Comparison of ENCODE assay signal across 11 mouse cellular contexts in the genomic region with DNA sequence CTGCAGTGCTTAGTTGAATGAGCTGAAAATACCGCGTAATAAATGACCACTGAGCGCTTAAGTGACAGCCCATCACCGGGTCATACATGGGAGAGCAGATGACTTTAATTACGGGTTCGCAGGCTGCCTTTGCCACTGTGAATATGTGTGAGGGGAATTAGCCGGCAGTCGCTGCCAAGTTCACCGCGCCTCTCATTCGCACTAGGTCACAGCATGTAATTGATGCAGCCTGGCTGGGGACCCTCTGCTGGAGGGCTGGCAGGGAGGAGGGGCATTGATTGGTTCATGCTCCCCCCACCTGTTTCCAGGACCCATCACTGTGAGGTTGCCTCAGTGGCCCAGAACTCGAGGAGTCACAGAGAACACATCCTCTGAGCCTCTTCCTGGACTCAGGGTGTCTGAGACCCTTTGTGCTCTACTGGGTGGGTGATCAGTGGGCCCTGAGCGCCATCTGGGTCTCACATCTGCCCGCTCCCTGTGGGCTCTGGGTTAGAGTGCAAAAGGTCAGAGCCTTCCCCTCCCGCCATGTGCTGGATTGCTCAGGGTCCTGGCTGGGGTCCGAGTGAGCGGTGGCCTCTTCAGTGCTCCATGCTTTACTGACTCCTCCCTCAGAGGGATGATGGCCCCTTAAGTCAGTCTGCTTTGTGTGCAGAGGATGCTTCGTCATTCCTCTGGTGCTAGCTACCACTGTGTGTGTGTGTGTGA. TPM values are rescaled to one million over a fixed set of nuclear protein-coding genes. Genes with fewer than 3 reads are reported as not detected.
DNase-seq lines count a peak whose midpoint lies in the region; ATAC-seq and TF ChIP-seq lines count a peak whose summit lies in the region.
"Had no signal": no experiment of that assay in that cellular context is flagged by ENCODE, and none has a peak within 500 bp of the region (broad histone marks: within the 10 kb centered on the region; RNA-seq: fewer than 3 reads in every experiment).

No protein-coding gene starts in this region.

- H3K36me3 ChIP-seq in kidney, postnatal 0 days (ENCODE audit: insufficient read depth, low read length) = no peaks in the 10 kb centered on the region
- peaks cover 41% of the 10 kb centered on the region for H3K36me3 ChIP-seq in midbrain, embryonic 10.5 days
- H3K36me3 ChIP-seq in stomach, postnatal 0 days (ENCODE audit: control insufficient read depth, insufficient read depth, low read length) = no peaks in the 10 kb centered on the region
- H3K36me3 ChIP-seq: stomach, embryonic 15.5 days had no signal

- TF ChIP-seq EP300 in stomach, postnatal 0 days (optimal IDR thresholded peaks at IDR 0.05) = no peak

- H3K27me3 ChIP-seq in kidney, postnatal 0 days (ENCODE audit: insufficient read depth, low read length) = no peaks in the 10 kb centered on the region
- H3K27me3 ChIP-seq in midbrain, embryonic 10.5 days (ENCODE audit: low read depth, poor library complexity, severe bottlenecking) = no peaks in the 10 kb centered on the region
- no peaks in the 10 kb centered on the region for H3K27me3 ChIP-seq in stomach, postnatal 0 days (ENCODE audit: control insufficient read depth, insufficient read depth, low read length)
- H3K27me3 ChIP-seq: limb, embryonic 15.5 days; stomach, embryonic 15.5 days had no signal

- H3K9me3 ChIP-seq in kidney, postnatal 0 days (replicated peaks; ENCODE audit: low read length) = no peaks in the 10 kb centered on the region
- no peaks in the 10 kb centered on the region for H3K9me3 ChIP-seq in midbrain, embryonic 10.5 days (replicated peaks)
- H3K9me3 ChIP-seq in stomach, postnatal 0 days (ENCODE audit: control insufficient read depth, low read length) = no peaks in the 10 kb centered on the region
- H3K9me3 ChIP-seq: limb, embryonic 15.5 days; stomach, embryonic 15.5 days had no signal

- DNase-seq in kidney, postnatal 0 days (ENCODE audit: low spot score) = no peak
- DNase-seq in kidney, postnatal 14 days = no peak
- peak; percentile 54 for DNase-seq in forelimb bud, embryonic 11.5 days (ENCODE audit: low read depth, low spot score)
- no peak for DNase-seq in midbrain, embryonic 10.5 days (ENCODE audit: low spot score)
- DNase-seq in retina, postnatal 1 day = peak; percentile 93
- DNase-seq in lung, postnatal 25 days (ENCODE audit: low spot score) = no peak
- no peak for DNase-seq in testis, postnatal 14 days (ENCODE audit: low spot score)
- DNase-seq in stomach, postnatal 0 days (ENCODE audit: low spot score) = no peak
- DNase-seq: right cerebral cortex, adult 18-20 months had no signal

- H3K4me2 ChIP-seq in kidney, postnatal 0 days (ENCODE audit: low read length) = no peak overlapping the region
- H3K4me2 ChIP-seq in stomach, postnatal 0 days (replicated peaks; ENCODE audit: low read depth) = no peak overlapping the region
- H3K4me2 ChIP-seq: limb, embryonic 15.5 days; stomach, embryonic 15.5 days had no signal

- TF ChIP-seq CTCF in kidney, postnatal 0 days (IDR thresholded peaks at IDR 0.05; ENCODE audit: low read depth) = no peak
- no peak for TF ChIP-seq CTCF in stomach, postnatal 0 days (IDR thresholded peaks at IDR 0.05; ENCODE audit: low read depth)

- no peak overlapping the region for H3K9ac ChIP-seq in kidney, postnatal 0 days (ENCODE audit: low read depth, low read length)
- H3K9ac ChIP-seq in stomach, postnatal 0 days (ENCODE audit: low read length) = no peak overlapping the region
- H3K9ac ChIP-seq: limb, embryonic 15.5 days; stomach, embryonic 15.5 days had no signal

- no peak overlapping the region for H3K4me3 ChIP-seq in kidney, postnatal 0 days (replicated peaks; ENCODE audit: low read depth, low read length)
- H3K4me3 ChIP-seq in midbrain, embryonic 10.5 days = no peak overlapping the region
- H3K4me3 ChIP-seq in stomach, postnatal 0 days (ENCODE audit: low read depth, low read length) = no peak overlapping the region
- H3K4me3 ChIP-seq: limb, embryonic 15.5 days; stomach, embryonic 15.5 days had no signal

- peak; percentile 27 for ATAC-seq in kidney, postnatal 0 days (replicated peaks; ENCODE audit: low FRiP score, low read depth)
- ATAC-seq in stomach, postnatal 0 days (ENCODE audit: low FRiP score, low TSS enrichment) = no peak; the same call in 1 of the 2 replicates

- no peak overlapping the region for H3K27ac ChIP-seq in kidney, postnatal 0 days
- H3K27ac ChIP-seq in midbrain, embryonic 10.5 days (replicated peaks) = peak overlapping the region; percentile 69
- no peak overlapping the region for H3K27ac ChIP-seq in stomach, postnatal 0 days (replicated peaks)
- H3K27ac ChIP-seq: limb, embryonic 15.5 days; stomach, embryonic 15.5 days had no signal

- WGBS in kidney, postnatal 0 days = 45% methylated on average over 18 of the region's 18 CpGs
- 66% methylated on average over 18 of the region's 18 CpGs for WGBS in midbrain, embryonic 10.5 days
- WGBS in stomach, postnatal 0 days = 75% methylated on average over 18 of the region's 18 CpGs

- H3K4me1 ChIP-seq in kidney, postnatal 0 days (replicated peaks; ENCODE audit: insufficient read depth, low read length) = no peaks in the 10 kb centered on the region
- H3K4me1 ChIP-seq in midbrain, embryonic 10.5 days = peaks cover 10% of the 10 kb centered on the region
- H3K4me1 ChIP-seq in stomach, postnatal 0 days (replicated peaks; ENCODE audit: control insufficient read depth, insufficient read depth) = no peaks in the 10 kb centered on the region
- H3K4me1 ChIP-seq: stomach, embryonic 15.5 days had no signal

RNA-seq across cellular contexts. Expression of a gene that starts 34.7 kb away (rescaled TPM):
- 3.1 and 4.1 TPM in 2 replicates for polyA plus RNA-seq in kidney, postnatal 0 days (2015; fragmentation: Nextera tagmentation; extraction: Ambion mirVana)
- polyA plus RNA-seq in midbrain, embryonic 10.5 days (2016; fragmentation: Nextera tagmentation; extraction: Ambion mirVana) = 12.2 and 17.3 TPM in 2 replicates
- polyA plus RNA-seq in stomach, postnatal 0 days (2015; fragmentation: Nextera tagmentation; extraction: Ambion mirVana) = 1.2 and 1.3 TPM in 2 replicates

RNA-seq across cellular contexts. Expression of a gene that starts 35.9 kb away (rescaled TPM):
- polyA plus RNA-seq in kidney, postnatal 0 days (2015; fragmentation: Nextera tagmentation; extraction: Ambion mirVana) = 1.7 and 2.2 TPM in 2 replicates
- polyA plus RNA-seq in midbrain, embryonic 10.5 days (2016; fragmentation: Nextera tagmentation; extraction: Ambion mirVana) = 7.8 and 8.2 TPM in 2 replicates
- 0.48 and 0.58 TPM in 2 replicates for polyA plus RNA-seq in stomach, postnatal 0 days (2015; fragmentation: Nextera tagmentation; extraction: Ambion mirVana)

Comparison
In these comparisons a context has a peak if more than half of its experiments do, and no peak if none do; other contexts are left out.
1. DNase-seq: peak in forelimb bud, embryonic 11.5 days (single experiment) and retina, postnatal 1 day (single experiment); none in kidney, postnatal 0 days (single experiment), kidney, postnatal 14 days (single experiment), midbrain, embryonic 10.5 days (single experiment), lung, postnatal 25 days (single experiment), testis, postnatal 14 days (single experiment) and stomach, postnatal 0 days (single experiment).